Mouse (Mus musculus) liver, adult 2 months (tissue): ENCODE data around the gene Gal. TPM values are rescaled to one million over a fixed set of nuclear protein-coding genes. Genes with fewer than 3 reads are reported as not detected.

Experiments used
- DNase-seq: peaks from one replicate; pipeline ENCODE4 v3.0.0-alpha.2; 2011; ENCODE audit warnings: low read depth, low spot score; ENCODE audit errors: extremely low read depth
- H3K27ac ChIP-seq: fragments of 200-500 bp; replicated peaks from 2 replicates; pipeline ENCODE4 v1.5.1; 2012; ENCODE audit warnings: low read depth, mild to moderate bottlenecking, control low read depth, inconsistent platforms, low read length; ENCODE audit not compliant: insufficient read depth
- H3K27me3 ChIP-seq: fragments of 200-500 bp; 2 replicates; pipeline ENCODE4 v1.6.1; 2012; ENCODE audit warnings: mild to moderate bottlenecking, moderate library complexity, low read length, inconsistent platforms; ENCODE audit not compliant: control insufficient read depth, insufficient read depth
- H3K36me3 ChIP-seq: fragments of 200-500 bp; 2 replicates; pipeline ENCODE4 v1.6.1; 2012; ENCODE audit warnings: low read length, inconsistent platforms; ENCODE audit not compliant: control insufficient read depth, insufficient read depth
- H3K4me1 ChIP-seq: fragments of 200-500 bp; 2 replicates; pipeline ENCODE4 v1.6.1; 2011; ENCODE audit warnings: low read length; ENCODE audit not compliant: control insufficient read depth, insufficient read depth
- H3K4me3 ChIP-seq: fragments of 200-500 bp; 2 replicates; pipeline ENCODE4 v1.5.1; 2011; ENCODE audit warnings: low read depth, mild to moderate bottlenecking, control low read depth, low read length, moderate library complexity; ENCODE audit not compliant: insufficient read depth
- H3K79me2 ChIP-seq: fragments of 200-500 bp; 2 replicates; pipeline ENCODE4 v1.6.1; 2012; ENCODE audit warnings: inconsistent platforms, mild to moderate bottlenecking, low read length, moderate library complexity; ENCODE audit not compliant: control insufficient read depth, insufficient read depth
- H3K9ac ChIP-seq: fragments of 200-500 bp; 2 replicates; pipeline ENCODE4 v1.6.1; 2012; ENCODE audit warnings: low read depth, mild to moderate bottlenecking, control low read depth, inconsistent platforms, low read length
- CTCF ChIP-seq: fragments of 200-500 bp; IDR thresholded peaks from 2 replicates; pipeline ENCODE4 v1.5.1; 2011; ENCODE audit warnings: low read depth, low read length, control low read depth
- POLR2A ChIP-seq: fragments of 200-500 bp; IDR thresholded peaks from 2 replicates; pipeline ENCODE4 v1.6.1; 2011; ENCODE audit warnings: low read length, control low read depth; ENCODE audit not compliant: insufficient read depth; ENCODE audit errors: extremely low read depth
- WGBS: fragments of 180-500 bp; shearing (Covaris S2); methylation state at CpG from one replicate; pipeline ENCODE4 v1.1.7; 2018; 5-methylcytosine and 5-hydroxymethylcytosine counted together
- polyA plus RNA-seq: library from polyadenylated mRNA; depleted of rRNA; stranded (reverse); fragments of >200 nt; gene quantifications from 2 replicates; pipeline ENCODE4 v1.2.3, GENCODE M21; 2012
- total RNA-seq: library from RNA; depleted of rRNA; stranded (reverse); fragments of >200 nt; gene quantifications from 2 replicates; pipeline ENCODE4 v1.2.3, GENCODE M21; 2014

Gal gene
- total and polyA plus RNA-seq, 2 experiments: 0.28 TPM; not detected in 1

GRCm38 (mm10) chr19:3429156-3429816 is 14.9 kb upstream of the Gal start:
- no peak for TF ChIP-seq CTCF
- TF ChIP-seq POLR2A: no peak
- Histone ChIP-seq H3K4me3 (no peak overlapping the region), H3K27ac (no peak overlapping the region), H3K27me3 (no peaks in the 10 kb centered on the region), H3K79me2 (no peaks in the 10 kb centered on the region), H3K9ac (no peak overlapping the region), H3K36me3 (no peaks in the 10 kb centered on the region), H3K4me1 (no peaks in the 10 kb centered on the region)
- DNase-seq: no peak
- WGBS: 61% methylated on average over 7 of the region's 7 CpGs

GRCm38 (mm10) chr19:3428057-3428830 is 13.9 kb upstream of the Gal start:
- Histone ChIP-seq H3K27ac (no peak overlapping the region), H3K27me3 (no peaks in the 10 kb centered on the region), H3K79me2 (no peaks in the 10 kb centered on the region), H3K36me3 (no peaks in the 10 kb centered on the region), H3K9ac (no peak overlapping the region), H3K4me1 (no peaks in the 10 kb centered on the region), H3K4me3 (no peak overlapping the region)
- TF ChIP-seq POLR2A: no peak
- TF ChIP-seq CTCF: no peak
- no peak for DNase-seq
- 86% methylated on average over 15 of the region's 15 CpGs for WGBS

GRCm38 (mm10) chr19:3424214-3424613 is 9.9 kb upstream of the Gal start:
- Histone ChIP-seq H3K79me2 (no peaks in the 10 kb centered on the region), H3K27ac (no peak overlapping the region), H3K4me3 (no peak overlapping the region), H3K27me3 (no peaks in the 10 kb centered on the region), H3K36me3 (no peaks in the 10 kb centered on the region), H3K9ac (no peak overlapping the region), H3K4me1 (no peaks in the 10 kb centered on the region)
- TF ChIP-seq POLR2A (no peak), CTCF (no peak)
- DNase-seq: no peak
- 96% methylated on average over 2 of the region's 2 CpGs for WGBS

GRCm38 (mm10) chr19:3422981-3423380 is 8.6 kb upstream of the Gal start:
- no peak overlapping the region for H3K27ac ChIP-seq

GRCm38 (mm10) chr19:3422488-3422887 is 8.1 kb upstream of the Gal start:
- no peaks in the 10 kb centered on the region for H3K79me2 ChIP-seq
- H3K9ac ChIP-seq: no peak overlapping the region
- DNase-seq: no peak
- no peaks in the 10 kb centered on the region for H3K4me1 ChIP-seq
- no peaks in the 10 kb centered on the region for H3K36me3 ChIP-seq
- no peak overlapping the region for H3K27ac ChIP-seq
- TF ChIP-seq POLR2A (no peak), CTCF (no peak)
- H3K27me3 ChIP-seq: no peaks in the 10 kb centered on the region
- no peak overlapping the region for H3K4me3 ChIP-seq
- WGBS: 90% methylated on average over 6 of the region's 6 CpGs

More at GRCm38 (mm10) chr19:3422981-3423380, 8.6 kb upstream of the Gal start:
- Histone ChIP-seq H3K4me1 (no peaks in the 10 kb centered on the region), H3K4me3 (no peak overlapping the region), H3K79me2 (no peaks in the 10 kb centered on the region), H3K9ac (no peak overlapping the region), H3K27me3 (no peaks in the 10 kb centered on the region), H3K36me3 (no peaks in the 10 kb centered on the region)
- TF ChIP-seq CTCF (no peak), POLR2A (no peak)
- DNase-seq: no peak
- 69% methylated on average over 4 of the region's 4 CpGs for WGBS

- DNase-seq: no peak
- no peak overlapping the region for H3K9ac ChIP-seq
- 65% methylated on average over 5 of the region's 5 CpGs for WGBS
- TF ChIP-seq CTCF (no peak), POLR2A (no peak)
- no peaks in the 10 kb centered on the region for H3K4me1 ChIP-seq
- H3K36me3 ChIP-seq: no peaks in the 10 kb centered on the region
- no peak overlapping the region for H3K4me3 ChIP-seq
- no peaks in the 10 kb centered on the region for H3K27me3 ChIP-seq
- no peaks in the 10 kb centered on the region for H3K79me2 ChIP-seq
- no peak overlapping the region for H3K27ac ChIP-seq
These were observed 4.9 kb upstream of the Gal start for GRCm38 (mm10) chr19:3419251-3419650.
